11 mouse cellular contexts compared by ENCODE assay signal in the genomic region with DNA sequence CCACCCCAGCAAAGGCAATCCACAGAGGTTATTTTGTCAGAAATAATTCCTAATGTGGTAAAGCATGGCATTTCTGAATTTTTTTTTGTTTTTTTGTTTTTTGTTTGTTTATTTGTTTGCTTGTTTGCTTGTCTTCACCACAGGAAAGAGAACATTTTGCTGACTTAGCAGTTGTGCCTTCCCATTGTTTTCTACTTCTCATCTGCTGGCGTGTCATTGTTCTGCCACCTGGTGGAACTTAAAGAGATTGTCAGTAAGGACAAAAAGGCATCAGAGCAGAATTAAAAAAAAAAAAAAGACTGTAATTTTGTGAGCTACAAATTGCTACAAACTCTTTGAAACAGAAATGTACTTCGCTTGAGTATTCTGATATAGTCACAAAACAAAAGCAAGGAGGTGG.
A peak's percentile ranks its signal among the peaks of the same experiment; 100 is the strongest.
DNase-seq lines count a peak whose midpoint lies in the region; ATAC-seq and TF ChIP-seq lines count a peak whose summit lies in the region.
"Had no signal": no experiment of that assay in that cellular context is flagged by ENCODE, and none has a peak within 500 bp of the region (broad histone marks: within the 10 kb centered on the region; RNA-seq: fewer than 3 reads in every experiment).

No protein-coding gene starts in this region.

- WGBS in heart, postnatal 0 days = 20% methylated on average over 2 of the region's 2 CpGs

- H3K36me3 ChIP-seq in heart, postnatal 0 days (replicated peaks; ENCODE audit: control insufficient read depth, insufficient read depth, low read length) = no peaks in the 10 kb centered on the region
- H3K36me3 ChIP-seq: embryonic facial prominence, embryonic 15.5 days; hindbrain, embryonic 10.5 days; lung, embryonic 15.5 days had no signal

- H3K4me3 ChIP-seq in heart, postnatal 0 days (ENCODE audit: low read depth, low read length) = no peak overlapping the region
- H3K4me3 ChIP-seq in left cerebral cortex, adult 2 months = no peak overlapping the region
- H3K4me3 ChIP-seq: embryonic facial prominence, embryonic 15.5 days; hindbrain, embryonic 10.5 days; lung, embryonic 15.5 days had no signal

- no peak overlapping the region for H3K27ac ChIP-seq in heart, postnatal 0 days (ENCODE audit: low read depth)
- no peak overlapping the region for H3K27ac ChIP-seq in left cerebral cortex, adult 2 months
- H3K27ac ChIP-seq: embryonic facial prominence, embryonic 15.5 days; hindbrain, embryonic 10.5 days; lung, embryonic 15.5 days had no signal

- H3K9ac ChIP-seq in heart, postnatal 0 days (replicated peaks; ENCODE audit: low read depth, low read length) = no peak overlapping the region
- H3K9ac ChIP-seq: embryonic facial prominence, embryonic 15.5 days; lung, embryonic 15.5 days had no signal

- no peaks in the 10 kb centered on the region for H3K4me1 ChIP-seq in heart, postnatal 0 days (ENCODE audit: control insufficient read depth, insufficient read depth)
- H3K4me1 ChIP-seq: embryonic facial prominence, embryonic 15.5 days; hindbrain, embryonic 10.5 days; lung, embryonic 15.5 days had no signal

- TF ChIP-seq CTCF in heart, postnatal 0 days (IDR thresholded peaks at IDR 0.05; ENCODE audit: low read depth) = peak; percentile 65
- peak; percentile 65 for TF ChIP-seq CTCF in left cerebral cortex, adult 2 months (IDR thresholded peaks at IDR 0.05)

- no peak; the same call in 1 of the 2 replicates for ATAC-seq in heart, postnatal 0 days (ENCODE audit: insufficient read depth, low read depth)

- H3K9me3 ChIP-seq in heart, postnatal 0 days (replicated peaks; ENCODE audit: control insufficient read depth, low read length) = no peaks in the 10 kb centered on the region
- H3K9me3 ChIP-seq: embryonic facial prominence, embryonic 15.5 days; hindbrain, embryonic 10.5 days; lung, embryonic 15.5 days had no signal

- no peak for TF ChIP-seq EP300 in heart, postnatal 0 days (IDR thresholded peaks at IDR 0.05; ENCODE audit: low read depth)

- peak; percentile 52 for DNase-seq in heart, postnatal 0 days (ENCODE audit: low spot score)
- DNase-seq in heart, adult 9 months (ENCODE audit: low spot score in 2 of 2) = no peak
- no peak for DNase-seq in left cerebral cortex, adult 2 months (ENCODE audit: extremely low spot score in 1 of 2, low spot score in 2 of 2)
- no peak for DNase-seq in left cerebral cortex, postnatal 10 days (ENCODE audit: extremely low spot score in 1 of 2, low spot score in 2 of 2)
- peak; percentile 66 for DNase-seq in MN1 (ENCODE audit: low spot score)
- peak; percentile 37 for DNase-seq in lung, postnatal 10 days
- no peak for DNase-seq in ovary, postnatal 10 days (ENCODE audit: low spot score)
- no peak for DNase-seq in B cell, adult 2 months

- no peak overlapping the region for H3K4me2 ChIP-seq in heart, postnatal 0 days (ENCODE audit: low read depth, low read length)
- H3K4me2 ChIP-seq: embryonic facial prominence, embryonic 15.5 days; lung, embryonic 15.5 days had no signal

- H3K27me3 ChIP-seq in heart, postnatal 0 days (ENCODE audit: control insufficient read depth, insufficient read depth, low read length) = no peaks in the 10 kb centered on the region
- H3K27me3 ChIP-seq: embryonic facial prominence, embryonic 15.5 days; lung, embryonic 15.5 days had no signal

- intact Hi-C loops in left cerebral cortex, adult 2 months (cut with DNase I) = no loop called here
- intact Hi-C loops in left cerebral cortex, postnatal 10 days (cut with DNase I) = loop anchor here (10.0 kb wide), 1 partner anchor 868 kb away; no protein-coding TSS in a partner anchor

Comparison
In these comparisons a context has a peak if more than half of its experiments do, and no peak if none do; other contexts are left out.
1. DNase-seq: peak in heart, postnatal 0 days (single experiment), MN1 (single experiment) and lung, postnatal 10 days (single experiment); none in heart, adult 9 months (0 of 2), left cerebral cortex, adult 2 months (0 of 2), left cerebral cortex, postnatal 10 days (0 of 2), ovary, postnatal 10 days (single experiment) and B cell, adult 2 months (0 of 2).